Comparison of ENCODE assay signal across 8 mouse cellular contexts in the genomic region with DNA sequence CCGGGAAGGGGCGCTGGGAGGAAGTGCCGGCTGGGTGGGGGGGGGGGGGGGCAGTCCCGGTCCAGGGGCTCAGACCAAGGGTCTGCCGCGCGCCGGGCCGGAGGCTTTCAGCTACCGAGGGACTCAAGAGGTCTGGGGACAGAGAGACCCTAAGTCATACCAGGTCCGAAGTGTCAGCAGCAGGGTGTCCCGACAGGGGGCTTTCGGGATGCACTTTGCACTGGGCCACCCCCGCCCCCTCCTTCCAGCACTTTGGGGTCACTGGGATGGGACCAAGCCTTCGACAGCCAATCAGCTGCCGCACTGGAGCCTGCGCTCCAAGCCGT. TPM values are rescaled to one million over a fixed set of nuclear protein-coding genes. Genes with fewer than 3 reads are reported as not detected.
DNase-seq lines count a peak whose midpoint lies in the region; ATAC-seq and TF ChIP-seq lines count a peak whose summit lies in the region.

A gene (minus strand): TSS at position 303 of the 326 bp plus-strand sequence.

- H3K27me3 ChIP-seq in heart, embryonic 13.5 days (replicated peaks): no peaks in the 10 kb centered on the region
- no peaks in the 10 kb centered on the region for H3K27me3 ChIP-seq in MEL (ENCODE audit: control insufficient read depth in 1 of 2, insufficient read depth in 2 of 2, low read length in 2 of 2)
- H3K27me3 ChIP-seq in forebrain, embryonic 14.5 days (replicated peaks; ENCODE audit: control insufficient read depth, insufficient read depth, low read length): no peaks in the 10 kb centered on the region
- H3K27me3 ChIP-seq in limb, embryonic 14.5 days (ENCODE audit: control insufficient read depth, insufficient read depth, low read length): no peaks in the 10 kb centered on the region
- H3K27me3 ChIP-seq in stomach, postnatal 0 days (ENCODE audit: control insufficient read depth, insufficient read depth, low read length): no peaks in the 10 kb centered on the region

- H3K27ac ChIP-seq in heart, embryonic 13.5 days (replicated peaks): peak within 1 kb of the TSS; percentile 81
- H3K27ac ChIP-seq in MEL (ENCODE audit: control insufficient read depth, low read depth, low read length): peak within 1 kb of the TSS; percentile 42
- H3K27ac ChIP-seq in forebrain, embryonic 14.5 days (ENCODE audit: low read depth, low read length): peak within 1 kb of the TSS; percentile 94
- H3K27ac ChIP-seq in limb, embryonic 14.5 days (replicated peaks; ENCODE audit: low read depth, low read length): peak within 1 kb of the TSS; percentile 80
- H3K27ac ChIP-seq in stomach, postnatal 0 days (replicated peaks): peak within 1 kb of the TSS; percentile 90

- TF ChIP-seq POLR2A in MEL (IDR thresholded peaks at IDR 0.05; ENCODE audit: control insufficient read depth in 1 of 2, insufficient read depth in 1 of 2, low read depth in 1 of 2, low read length in 2 of 2, poor library complexity in 1 of 2): peak in 1 of 2 experiments; percentile 43; a peak in 2 of 4 replicates
- TF ChIP-seq POLR2A in limb, embryonic 14.5 days (IDR thresholded peaks at IDR 0.05; ENCODE audit: borderline replicate concordance, extremely low read depth, insufficient read depth, insufficient read length): no peak

- H3K36me3 ChIP-seq in heart, embryonic 13.5 days: peaks cover 20% of the 10 kb centered on the region
- H3K36me3 ChIP-seq in MEL (ENCODE audit: control insufficient read depth in 1 of 2, insufficient read depth in 2 of 2, low read length in 2 of 2): peaks cover 0 to 9% of the 10 kb centered on the region in 2 experiments; a peak in 2 of 4 replicates
- 0 out of 2 replicates have a peak, but pooled peaks cover 6% of the 10 kb centered on the region for H3K36me3 ChIP-seq in forebrain, embryonic 14.5 days (ENCODE audit: control insufficient read depth, insufficient read depth, low read length)
- H3K36me3 ChIP-seq in limb, embryonic 14.5 days (ENCODE audit: control insufficient read depth, insufficient read depth, low read length): peaks cover 11% of the 10 kb centered on the region
- H3K36me3 ChIP-seq in stomach, postnatal 0 days (ENCODE audit: control insufficient read depth, insufficient read depth, low read length): no peaks in the 10 kb centered on the region

- WGBS in heart, embryonic 13.5 days: 0% methylated on average over 18 of the region's 18 CpGs
- WGBS in forebrain, embryonic 14.5 days: 3% methylated on average over 11 of the region's 18 CpGs
- WGBS in limb, embryonic 14.5 days: 1% methylated on average over 15 of the region's 18 CpGs
- WGBS in stomach, postnatal 0 days: 0% methylated on average over 17 of the region's 18 CpGs

- DNase-seq in heart, postnatal 36 days: no peak
- no peak for DNase-seq in MEL (ENCODE audit: low read depth, low spot score)
- no peak for DNase-seq in forebrain, embryonic 14.5 days (ENCODE audit: low spot score)
- DNase-seq in limb, embryonic 14.5 days (ENCODE audit: low spot score): no peak
- DNase-seq in stomach, postnatal 0 days (ENCODE audit: low spot score): no peak
- DNase-seq in right cerebral cortex, postnatal 25 days: no peak
- DNase-seq in spleen, adult 18-20 months: no peak

- intact Hi-C loops in heart, postnatal 36 days (cut with DNase I): no loop called here

- H3K9me3 ChIP-seq in heart, embryonic 13.5 days: no peaks in the 10 kb centered on the region
- no peaks in the 10 kb centered on the region for H3K9me3 ChIP-seq in MEL (replicated peaks; ENCODE audit: insufficient read depth, low read length)
- H3K9me3 ChIP-seq in forebrain, embryonic 14.5 days (replicated peaks; ENCODE audit: control insufficient read depth, low read length): no peaks in the 10 kb centered on the region
- no peaks in the 10 kb centered on the region for H3K9me3 ChIP-seq in limb, embryonic 14.5 days (ENCODE audit: control insufficient read depth, low read length)
- H3K9me3 ChIP-seq in stomach, postnatal 0 days (ENCODE audit: control insufficient read depth, low read length): no peaks in the 10 kb centered on the region

- peaks cover 8% of the 10 kb centered on the region for H3K79me2 ChIP-seq in MEL (ENCODE audit: control insufficient read depth, insufficient read depth, low read length, poor library complexity)

- no peak for TF ChIP-seq RAD21 in MEL (IDR thresholded peaks at IDR 0.05; ENCODE audit: low read depth, low read length)

- H3K4me1 ChIP-seq in heart, embryonic 13.5 days: peaks cover 17% of the 10 kb centered on the region
- H3K4me1 ChIP-seq in MEL (ENCODE audit: control insufficient read depth in 1 of 2, insufficient read depth in 2 of 2, low read length in 2 of 2): peaks cover 2 to 7% of the 10 kb centered on the region in 2 experiments; a peak in 3 of 4 replicates
- H3K4me1 ChIP-seq in forebrain, embryonic 14.5 days (ENCODE audit: control insufficient read depth, insufficient read depth, low read length): peaks cover 10% of the 10 kb centered on the region
- peaks cover 7% of the 10 kb centered on the region; the same call in 1 of the 2 replicates for H3K4me1 ChIP-seq in limb, embryonic 14.5 days (ENCODE audit: control insufficient read depth, insufficient read depth, low read length)
- peaks cover 4% of the 10 kb centered on the region; the same call in 1 of the 2 replicates for H3K4me1 ChIP-seq in stomach, postnatal 0 days (replicated peaks; ENCODE audit: control insufficient read depth, insufficient read depth)

- TF ChIP-seq CTCF in MEL (IDR thresholded peaks at IDR 0.05 in 2 of 3, conservative IDR thresholded peaks at IDR 0.05 in 1 of 3; ENCODE audit: control insufficient read depth in 1 of 3, insufficient read depth in 1 of 3, low read depth in 2 of 3, low read length in 3 of 3, poor library complexity in 1 of 3, severe bottlenecking in 1 of 3): no peak
- no peak for TF ChIP-seq CTCF in stomach, postnatal 0 days (IDR thresholded peaks at IDR 0.05; ENCODE audit: low read depth)

- peak within 1 kb of the TSS; percentile 68 for H3K4me3 ChIP-seq in heart, embryonic 13.5 days
- H3K4me3 ChIP-seq in MEL (ENCODE audit: control insufficient read depth in 1 of 2, insufficient read depth in 1 of 2, low read depth in 2 of 2, low read length in 2 of 2): peak within 1 kb of the TSS; percentile 92 to 93
- H3K4me3 ChIP-seq in forebrain, embryonic 14.5 days (ENCODE audit: low read depth, low read length): peak within 1 kb of the TSS; percentile 70
- peak within 1 kb of the TSS; percentile 76 for H3K4me3 ChIP-seq in limb, embryonic 14.5 days (replicated peaks; ENCODE audit: low read length)
- peak within 1 kb of the TSS; percentile 76 for H3K4me3 ChIP-seq in stomach, postnatal 0 days (ENCODE audit: low read depth, low read length)

- peak; percentile 12; the same call in 1 of the 2 replicates for ATAC-seq in heart, embryonic 13.5 days (ENCODE audit: extremely low read depth, insufficient number of reproducible peaks, low FRiP score, low TSS enrichment)
- ATAC-seq in forebrain, embryonic 14.5 days: no peak
- ATAC-seq in limb, embryonic 14.5 days (ENCODE audit: low FRiP score, low read depth): peak; percentile 17; the same call in 1 of the 2 replicates
- ATAC-seq in stomach, postnatal 0 days (ENCODE audit: low FRiP score, low TSS enrichment): no peak

- no peak for TF ChIP-seq EP300 in MEL (IDR thresholded peaks at IDR 0.05; ENCODE audit: low read depth in 1 of 2, low read length in 2 of 2)
- TF ChIP-seq EP300 in stomach, postnatal 0 days (optimal IDR thresholded peaks at IDR 0.05): no peak

- H3K4me2 ChIP-seq in heart, embryonic 13.5 days: peak within 1 kb of the TSS; percentile 98
- peak within 1 kb of the TSS; percentile 94 for H3K4me2 ChIP-seq in forebrain, embryonic 14.5 days (ENCODE audit: low read length)
- H3K4me2 ChIP-seq in limb, embryonic 14.5 days (replicated peaks; ENCODE audit: low read depth, low read length, severe bottlenecking): peak within 1 kb of the TSS; percentile 93
- peak within 1 kb of the TSS; percentile 92 for H3K4me2 ChIP-seq in stomach, postnatal 0 days (replicated peaks; ENCODE audit: low read depth)

- peak within 1 kb of the TSS; percentile 94 for H3K9ac ChIP-seq in heart, embryonic 13.5 days
- H3K9ac ChIP-seq in MEL (ENCODE audit: control insufficient read depth, low read depth, low read length, poor library complexity, severe bottlenecking): peak within 1 kb of the TSS; percentile 81
- peak within 1 kb of the TSS; percentile 81 for H3K9ac ChIP-seq in forebrain, embryonic 14.5 days (ENCODE audit: low read length)
- H3K9ac ChIP-seq in limb, embryonic 14.5 days (ENCODE audit: low read depth, low read length, severe bottlenecking): peak within 1 kb of the TSS; percentile 80
- H3K9ac ChIP-seq in stomach, postnatal 0 days (ENCODE audit: low read length): peak within 1 kb of the TSS; percentile 82

TF ChIP-seq in MEL, 35 proteins besides CTCF, POLR2A, EP300 and RAD21:
- no peak for TF ChIP-seq ZKSCAN1 (IDR thresholded peaks at IDR 0.05; ENCODE audit: low read depth, low read length)
- 0 out of 2 replicates have a peak, but pooled peaks have one; percentile 11 for TF ChIP-seq TCF12 (IDR thresholded peaks at IDR 0.05; ENCODE audit: low read depth, low read length)
- 0 out of 2 replicates have a peak, but pooled peaks have one; percentile 14 for TF ChIP-seq MYB (IDR thresholded peaks at IDR 0.05; ENCODE audit: low read depth, low read length)
TF ChIP-seq in MEL: peak in this region for 2.

RNA-seq across cellular contexts. Expression of the gene that starts here (rescaled TPM):
- 9.6 and 9.9 TPM in 2 replicates for polyA plus RNA-seq in heart, embryonic 13.5 days (2015; fragmentation: Nextera tagmentation; extraction: Ambion mirVana)
- total RNA-seq in heart, postnatal 36 days (2021): 1 to 10 TPM; 7.5 to 8.1 TPM
- total RNA-seq in MEL (2012; rRNA removed): 6.8 and 7.1 TPM in 2 replicates
- 10 to 100 TPM in 1 of 2 experiments, not detected in 1; 12.5 TPM for polyA plus RNA-seq in MEL (2012; ENCODE audit: insufficient read depth in 1 of 2, insufficient read length in 2 of 2, low read depth in 1 of 2, low replicate concordance in 2 of 2, missing spikeins in 1 of 2)
- 10.1 and 13.0 TPM in 2 replicates for polyA plus RNA-seq in forebrain, embryonic 14.5 days (2014; fragmentation: Nextera tagmentation; extraction: Ambion mirVana)
- polyA plus RNA-seq in limb, embryonic 14.5 days (2012; rRNA removed): 8.7 and 8.8 TPM in 2 replicates
- polyA plus RNA-seq in limb, embryonic 14.5 days (2014; fragmentation: Nextera tagmentation; extraction: Ambion mirVana): 13.5 and 14.8 TPM in 2 replicates
- polyA plus RNA-seq in stomach, postnatal 0 days (2015; fragmentation: Nextera tagmentation; extraction: Ambion mirVana): 5.0 and 5.9 TPM in 2 replicates

Comparison
In these comparisons a context has a peak if more than half of its experiments do, and no peak if none do; other contexts are left out.
1. ATAC-seq: peak in heart, embryonic 13.5 days (single experiment) and limb, embryonic 14.5 days (single experiment); none in forebrain, embryonic 14.5 days (single experiment) and stomach, postnatal 0 days (single experiment).
2. H3K27ac ChIP-seq: peak in every context shown above with its lines; median percentile 94 in forebrain, embryonic 14.5 days; 90 in stomach, postnatal 0 days; 81 in heart, embryonic 13.5 days; 80 in limb, embryonic 14.5 days; 42 in MEL.
3. Peak in every context shown above with its lines, with median percentiles within 50 percentile points of each other: H3K4me2 ChIP-seq, H3K4me3 ChIP-seq and H3K9ac ChIP-seq.